Mouse (Mus musculus): Measurements from ENCODE around the gene Fosl1.
"Not testable (repeated sequence)": the region's sequence is repeated elsewhere in the genome, so short reads cannot be mapped to it uniquely, and the experiment has no call there.

Gene Fosl1

GRCm38 (mm10) chr19:5483386-5484359, 36.3 kb downstream of the Fosl1 start:
- DNase-seq (ENCODE audit: low spot score): no peak

GRCm38 (mm10) chr19:5484496-5484895, 37.1 kb downstream of the Fosl1 start:
- no peak for DNase-seq (ENCODE audit: low spot score)

GRCm38 (mm10) chr19:5485371-5485770, 38.0 kb downstream of the Fosl1 start:
- no peak for DNase-seq (ENCODE audit: low spot score)

GRCm38 (mm10) chr19:5485821-5486220, 38.5 kb downstream of the Fosl1 start:
- no peak for DNase-seq (ENCODE audit: low spot score)

GRCm38 (mm10) chr19:5486286-5486685, 38.9 kb downstream of the Fosl1 start:
- no peak for DNase-seq (ENCODE audit: low spot score)

GRCm38 (mm10) chr19:5486771-5487170, 39.4 kb downstream of the Fosl1 start:
- DNase-seq (ENCODE audit: low spot score): no peak

GRCm38 (mm10) chr19:5487768-5488550, 40.6 kb downstream of the Fosl1 start, which contains the start of gene Mus81:
Gene Mus81, minus strand, starts transcription at chr19:5488402.
- DNase-seq (ENCODE audit: low spot score): peak; percentile 97

GRCm38 (mm10) chr19:5488878-5489571, 41.7 kb downstream of the Fosl1 start:
- DNase-seq (ENCODE audit: low spot score): peak; percentile 99

GRCm38 (mm10) chr19:5489721-5490120, 42.4 kb downstream of the Fosl1 start:
- DNase-seq (ENCODE audit: low spot score): not testable (repeated sequence)

GRCm38 (mm10) chr19:5490313-5490897, 43.1 kb downstream of the Fosl1 start, which contains the start of gene Cfl1:
Gene Cfl1, plus strand, starts transcription at chr19:5490455.
- peak; percentile 96 for DNase-seq (ENCODE audit: low spot score)

GRCm38 (mm10) chr19:5490898-5491708, 43.8 kb downstream of the Fosl1 start:
- peak; percentile 88 for DNase-seq (ENCODE audit: low spot score)

- no peak for DNase-seq (ENCODE audit: low spot score)
These were observed 45.3 kb downstream of the Fosl1 start for GRCm38 (mm10) chr19:5492641-5493040.

GRCm38 (mm10) chr19:5493301-5493721, 46.0 kb downstream of the Fosl1 start:
- not testable (repeated sequence) for DNase-seq (ENCODE audit: low spot score)

- DNase-seq (ENCODE audit: low spot score): no peak
These were observed 47.0 kb downstream of the Fosl1 start for GRCm38 (mm10) chr19:5494314-5494713.

GRCm38 (mm10) chr19:5495353-5496051, 48.2 kb downstream of the Fosl1 start:
- no peak for DNase-seq (ENCODE audit: low spot score)

- no peak for DNase-seq (ENCODE audit: low spot score)
These were observed 48.7 kb downstream of the Fosl1 start for GRCm38 (mm10) chr19:5496052-5496370.

GRCm38 (mm10) chr19:5500330-5500875, 53.1 kb downstream of the Fosl1 start:
- DNase-seq (ENCODE audit: low spot score): no peak

- DNase-seq (ENCODE audit: low spot score): no peak
These were observed 56.3 kb downstream of the Fosl1 start, which contains the start of gene 1700020D05Rik for GRCm38 (mm10) chr19:5503687-5504086. Gene 1700020D05Rik, minus strand, starts transcription at chr19:5503787.

Data from yolk sac, embryonic 10.5 days (tissue).